Mouse (Mus musculus) limb, embryonic 10.5 days (tissue): ENCODE measurements around the gene G0s2. TPM values are rescaled to one million over a fixed set of nuclear protein-coding genes. Genes with fewer than 3 reads are reported as not detected.

Source experiments
- DNase-seq: peaks from one replicate; pipeline ENCODE4 v3.0.0-alpha.2; 2017; ENCODE audit warnings: low spot score
- H3K27ac ChIP-seq: fragments of 300-500 bp; sonication (generic); 2 replicates; pipeline ENCODE4 v1.5.1; 2016; ENCODE audit warnings: mild to moderate bottlenecking
- H3K27me3 ChIP-seq: fragments of 300-500 bp; sonication (generic); 2 replicates; pipeline ENCODE4 v1.6.1; 2016; ENCODE audit warnings: low read depth, mild to moderate bottlenecking; ENCODE audit not compliant: poor library complexity, severe bottlenecking
- H3K36me3 ChIP-seq: fragments of 300-500 bp; sonication (generic); 2 replicates; pipeline ENCODE4 v1.6.1; 2016; ENCODE audit warnings: mild to moderate bottlenecking, moderate library complexity
- H3K4me1 ChIP-seq: fragments of 300-500 bp; sonication (generic); 2 replicates; pipeline ENCODE4 v1.6.1; 2016
- H3K4me3 ChIP-seq: fragments of 300-500 bp; sonication (generic); 2 replicates; pipeline ENCODE4 v1.5.1; 2016; ENCODE audit warnings: mild to moderate bottlenecking, moderate library complexity
- H3K9me3 ChIP-seq: fragments of 300-500 bp; sonication (generic); replicated peaks from 2 replicates; pipeline ENCODE4 v1.6.1; 2016; ENCODE audit warnings: mild to moderate bottlenecking
- WGBS: fragments of 180-500 bp; shearing (Covaris S2); methylation state at CpG from one replicate; pipeline ENCODE4 v1.1.7; 2016; 5-methylcytosine and 5-hydroxymethylcytosine counted together
- polyA plus RNA-seq: library from polyadenylated mRNA; unstranded; fragments of >200 nt; fragmentation: Nextera tagmentation; extraction: Ambion mirVana; gene quantifications from 2 replicates; pipeline ENCODE4 v1.2.1, GENCODE M21; 2016

Gene G0s2
- polyA plus RNA-seq: 4.6 and 6.3 TPM in 2 replicates

DNA sequence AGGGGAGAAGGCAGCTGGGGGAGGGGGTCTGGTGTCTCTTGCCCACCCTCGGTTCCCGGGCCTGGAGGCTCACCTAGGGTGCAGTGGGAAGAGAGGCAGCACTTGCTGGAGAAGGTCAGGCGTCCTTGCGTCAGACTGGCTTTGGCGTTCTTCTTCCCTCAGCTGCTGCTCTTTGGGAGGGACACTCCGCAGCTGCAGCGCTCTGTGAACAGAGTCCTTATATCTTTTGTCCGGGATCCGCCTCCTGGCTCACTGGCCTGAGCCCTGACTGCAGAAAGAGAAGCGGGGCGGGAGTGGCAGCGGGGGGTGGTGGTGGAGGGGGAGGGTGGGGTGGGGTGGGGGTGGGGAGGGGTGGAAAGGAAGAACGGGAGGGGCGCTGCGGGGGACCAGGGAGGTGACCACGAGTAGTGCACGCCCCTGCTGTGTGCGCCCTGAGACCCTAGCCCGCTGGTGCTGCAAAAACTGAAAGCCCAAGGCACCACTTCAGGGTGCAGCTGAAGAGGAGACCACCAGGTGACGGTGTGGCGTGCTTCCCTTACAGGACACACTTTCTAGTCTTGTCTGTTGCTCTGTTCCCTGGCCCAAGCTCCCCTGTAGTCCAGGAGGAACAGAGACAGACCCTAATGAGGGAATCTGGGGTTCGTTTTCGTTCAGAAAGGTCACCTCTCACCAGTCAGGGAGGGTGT lies at the start of gene G0s2:
Gene G0s2 (minus strand): TSS at position 302 of the 686 bp plus-strand sequence.
- H3K4me3 ChIP-seq: peak within 1 kb of the TSS; percentile 52
- 0 out of 2 replicates have a peak, but pooled peaks cover 6% of the 10 kb centered on the region for H3K27me3 ChIP-seq
- no peaks in the 10 kb centered on the region for H3K9me3 ChIP-seq
- peaks cover 23% of the 10 kb centered on the region for H3K4me1 ChIP-seq
- DNase-seq: peak; percentile 62
- H3K36me3 ChIP-seq: no peaks in the 10 kb centered on the region
- WGBS: 0% methylated on average over 21 of the region's 23 CpGs
- H3K27ac ChIP-seq: peak within 1 kb of the TSS; percentile 81

DNA sequence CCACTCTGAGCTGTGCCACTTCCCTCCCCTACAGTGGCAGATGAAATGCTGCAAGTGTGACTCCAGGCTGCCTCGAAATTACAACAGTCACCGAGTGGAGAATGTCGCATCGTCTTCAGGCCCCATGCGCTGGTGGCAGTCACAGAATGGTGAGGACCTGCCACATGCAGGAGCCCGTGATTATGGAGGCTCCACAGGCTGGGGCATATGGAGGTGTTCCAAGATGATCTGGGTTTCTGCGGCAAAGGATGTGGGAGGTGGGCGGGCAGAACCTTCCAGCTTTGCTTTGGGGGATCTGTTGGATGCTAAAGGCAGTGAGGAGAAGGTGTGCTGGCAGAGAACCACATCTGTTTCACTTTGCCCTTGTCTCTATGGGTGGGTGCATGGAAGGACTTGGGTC lies 47.4 kb upstream of the G0s2 start:
- H3K4me3 ChIP-seq: no peak overlapping the region
- no peaks in the 10 kb centered on the region for H3K36me3 ChIP-seq
- H3K27ac ChIP-seq: no peak overlapping the region
- no peaks in the 10 kb centered on the region for H3K27me3 ChIP-seq
- WGBS: 87% methylated on average over 8 of the region's 8 CpGs
- no peak for DNase-seq
- H3K9me3 ChIP-seq: no peaks in the 10 kb centered on the region
- peaks cover 5% of the 10 kb centered on the region; the same call in 1 of the 2 replicates for H3K4me1 ChIP-seq

DNA sequence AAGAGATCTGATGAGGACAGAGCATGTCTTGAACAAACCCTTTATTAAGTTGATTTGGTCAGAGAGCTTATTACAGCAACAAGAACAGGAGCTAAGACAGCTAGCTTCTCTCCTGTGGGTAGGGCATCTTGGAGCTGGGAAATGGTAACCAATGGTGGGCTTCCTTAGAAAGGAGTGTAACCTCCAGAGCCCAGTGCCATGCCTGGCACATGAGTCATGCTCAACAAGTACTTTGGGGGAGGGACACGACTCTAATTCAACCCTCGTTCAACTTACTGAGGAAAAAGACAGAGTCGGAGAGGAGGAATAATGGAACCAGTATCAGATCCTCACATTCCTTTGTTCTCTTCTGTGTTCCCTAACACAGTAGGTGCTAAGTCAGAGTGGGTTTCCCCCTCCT lies 46.7 kb upstream of the G0s2 start:
- 85% methylated on average over 3 of the region's 3 CpGs for WGBS
- Histone ChIP-seq H3K4me1 (peaks cover 5% of the 10 kb centered on the region; the same call in 1 of the 2 replicates), H3K27ac (no peak overlapping the region), H3K4me3 (no peak overlapping the region), H3K27me3 (no peaks in the 10 kb centered on the region), H3K9me3 (no peaks in the 10 kb centered on the region), H3K36me3 (no peaks in the 10 kb centered on the region)
- no peak for DNase-seq

DNA sequence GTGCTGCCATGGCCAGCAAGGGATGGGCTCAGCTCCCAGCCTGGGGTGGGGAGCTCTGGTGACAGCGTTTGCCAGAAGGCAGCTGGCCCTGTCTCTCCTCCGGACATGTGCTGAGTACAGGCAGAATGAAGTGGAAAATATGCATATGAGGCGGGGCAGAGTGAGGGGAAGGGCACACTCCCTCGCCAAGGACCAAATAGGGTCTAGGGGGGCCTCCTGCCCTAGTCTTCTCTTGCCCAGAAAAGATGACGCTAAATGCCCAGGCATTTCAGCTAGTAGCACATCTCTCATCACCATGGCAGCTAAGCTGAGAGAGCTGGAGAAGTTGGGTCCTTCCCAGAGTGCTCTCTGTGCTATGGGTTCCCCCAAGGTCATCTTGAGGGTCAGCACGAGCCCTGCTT lies 44.1 kb upstream of the G0s2 start:
- 66% methylated on average over 6 of the region's 6 CpGs for WGBS
- no peak for DNase-seq
- Histone ChIP-seq H3K9me3 (no peaks in the 10 kb centered on the region), H3K4me1 (peaks cover 15% of the 10 kb centered on the region), H3K36me3 (no peaks in the 10 kb centered on the region), H3K27ac (no peak overlapping the region), H3K4me3 (no peak overlapping the region), H3K27me3 (no peaks in the 10 kb centered on the region)

DNA sequence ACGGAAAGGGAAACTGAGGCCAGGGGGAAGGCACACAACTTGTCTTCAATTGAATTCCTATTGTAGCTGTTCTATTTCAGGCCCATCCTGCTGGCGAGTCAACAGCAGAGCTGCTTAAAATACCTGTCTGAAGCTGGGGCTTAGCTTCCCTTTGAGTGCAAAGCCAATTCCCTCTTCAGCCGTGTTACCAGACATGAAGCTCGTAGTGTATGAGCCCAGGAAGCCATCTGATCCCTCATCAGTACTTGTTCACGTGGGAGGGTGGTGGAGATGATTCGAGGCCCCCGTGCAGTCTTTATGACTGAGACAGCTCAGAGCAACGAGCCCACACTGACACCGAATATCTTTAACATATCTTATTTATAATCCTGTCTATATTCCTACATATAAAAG lies 43.3 kb upstream of the G0s2 start:
- Histone ChIP-seq H3K36me3 (no peaks in the 10 kb centered on the region), H3K4me1 (peaks cover 20% of the 10 kb centered on the region), H3K27ac (no peak overlapping the region), H3K4me3 (no peak overlapping the region), H3K27me3 (no peaks in the 10 kb centered on the region), H3K9me3 (no peaks in the 10 kb centered on the region)
- WGBS: 87% methylated on average over 9 of the region's 9 CpGs
- DNase-seq: no peak

DNA sequence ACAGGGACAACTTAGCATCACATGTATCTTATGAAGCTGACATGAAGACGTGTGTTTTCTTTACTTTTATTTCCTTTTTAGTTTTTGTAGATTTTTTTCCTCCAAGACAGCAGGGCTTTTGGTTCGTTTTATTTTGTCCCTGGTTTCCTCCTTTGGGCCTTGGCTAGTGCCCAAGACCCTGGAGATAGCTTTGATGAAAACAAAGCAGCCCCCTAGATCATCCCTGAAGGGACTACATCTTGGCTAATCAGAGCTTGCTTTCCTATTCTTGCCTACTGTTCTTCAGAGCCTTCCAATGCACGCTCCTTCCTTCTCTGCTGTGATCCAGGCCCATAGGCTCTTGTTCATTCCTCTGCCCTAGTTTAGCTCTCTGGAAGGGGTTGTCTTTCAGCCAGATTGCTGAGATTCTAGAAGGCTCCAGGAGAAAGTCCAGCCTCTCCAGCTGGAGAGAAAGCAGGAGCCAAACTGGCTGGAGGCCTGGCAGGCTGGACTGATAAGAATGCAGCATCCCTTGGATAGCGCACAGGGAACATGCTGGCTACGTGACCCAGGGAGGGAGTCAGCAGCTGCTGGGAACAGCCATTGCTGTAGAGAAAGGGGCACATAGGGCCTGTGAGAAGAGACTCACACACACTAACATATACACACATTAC lies 42.8 kb upstream of the G0s2 start:
- Histone ChIP-seq H3K36me3 (no peaks in the 10 kb centered on the region), H3K4me1 (peaks cover 20% of the 10 kb centered on the region), H3K9me3 (no peaks in the 10 kb centered on the region), H3K27me3 (no peaks in the 10 kb centered on the region), H3K4me3 (no peak overlapping the region), H3K27ac (no peak overlapping the region)
- no peak for DNase-seq
- WGBS: 75% methylated on average over 5 of the region's 5 CpGs

DNA sequence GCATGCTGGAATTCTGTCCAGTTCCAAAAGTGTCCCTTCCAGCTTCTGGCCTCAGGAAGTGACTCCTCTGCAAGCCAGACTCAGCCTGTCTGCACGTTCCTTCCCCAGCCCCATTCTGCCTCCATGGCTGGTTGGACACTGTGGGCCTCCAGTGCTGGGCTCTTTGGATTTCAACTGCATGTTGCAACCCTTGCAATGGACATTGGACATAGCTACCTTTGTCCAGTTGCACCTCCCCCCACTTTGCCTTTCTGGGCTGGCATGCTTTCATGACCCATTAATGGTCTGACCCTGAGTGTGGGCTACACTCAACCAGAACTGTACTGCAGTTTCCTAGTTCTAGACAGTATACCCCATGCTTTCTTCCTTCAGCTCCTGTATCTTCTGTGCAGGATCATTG lies 38.6 kb upstream of the G0s2 start:
- Histone ChIP-seq H3K9me3 (no peaks in the 10 kb centered on the region), H3K4me3 (no peak overlapping the region), H3K36me3 (no peaks in the 10 kb centered on the region), H3K4me1 (peaks cover 16% of the 10 kb centered on the region), H3K27me3 (no peaks in the 10 kb centered on the region), H3K27ac (no peak overlapping the region)
- no peak for DNase-seq
- WGBS: 83% methylated on average over 1 of the region's 1 CpGs

DNA sequence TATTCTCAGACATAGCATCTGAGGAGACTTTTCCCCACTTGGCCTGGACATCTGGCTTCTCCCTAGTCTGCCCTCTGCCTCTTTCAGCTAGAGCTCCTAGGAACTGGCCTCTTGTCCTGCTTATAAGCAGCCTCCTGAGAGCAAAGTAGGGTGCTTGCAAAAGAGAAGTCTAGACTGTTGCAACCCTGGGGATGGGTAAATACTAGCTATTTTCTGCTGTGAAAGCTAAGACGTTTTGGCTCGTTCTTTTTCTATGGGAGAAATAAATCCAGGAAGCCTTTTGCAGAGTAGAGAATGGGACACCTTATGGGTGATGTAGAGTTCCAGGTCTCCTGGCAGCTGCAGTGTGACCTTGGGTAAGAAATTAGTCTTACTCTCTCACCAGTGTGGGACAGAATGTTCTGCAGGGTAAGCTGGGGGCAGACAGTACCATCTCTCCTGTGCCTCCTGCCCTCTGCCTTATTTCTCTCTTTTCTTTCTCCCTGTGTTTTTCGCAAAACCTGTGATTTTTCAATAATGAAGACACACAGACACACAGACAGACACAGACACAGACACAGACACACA lies 37.6 kb upstream of the G0s2 start:
- no peak overlapping the region for H3K27ac ChIP-seq
- DNase-seq: no peak
- no peaks in the 10 kb centered on the region for H3K27me3 ChIP-seq
- H3K4me1 ChIP-seq: peaks cover 16% of the 10 kb centered on the region
- H3K9me3 ChIP-seq: no peaks in the 10 kb centered on the region
- 93% methylated on average over 3 of the region's 3 CpGs for WGBS
- H3K36me3 ChIP-seq: no peaks in the 10 kb centered on the region
- no peak overlapping the region for H3K4me3 ChIP-seq

DNA sequence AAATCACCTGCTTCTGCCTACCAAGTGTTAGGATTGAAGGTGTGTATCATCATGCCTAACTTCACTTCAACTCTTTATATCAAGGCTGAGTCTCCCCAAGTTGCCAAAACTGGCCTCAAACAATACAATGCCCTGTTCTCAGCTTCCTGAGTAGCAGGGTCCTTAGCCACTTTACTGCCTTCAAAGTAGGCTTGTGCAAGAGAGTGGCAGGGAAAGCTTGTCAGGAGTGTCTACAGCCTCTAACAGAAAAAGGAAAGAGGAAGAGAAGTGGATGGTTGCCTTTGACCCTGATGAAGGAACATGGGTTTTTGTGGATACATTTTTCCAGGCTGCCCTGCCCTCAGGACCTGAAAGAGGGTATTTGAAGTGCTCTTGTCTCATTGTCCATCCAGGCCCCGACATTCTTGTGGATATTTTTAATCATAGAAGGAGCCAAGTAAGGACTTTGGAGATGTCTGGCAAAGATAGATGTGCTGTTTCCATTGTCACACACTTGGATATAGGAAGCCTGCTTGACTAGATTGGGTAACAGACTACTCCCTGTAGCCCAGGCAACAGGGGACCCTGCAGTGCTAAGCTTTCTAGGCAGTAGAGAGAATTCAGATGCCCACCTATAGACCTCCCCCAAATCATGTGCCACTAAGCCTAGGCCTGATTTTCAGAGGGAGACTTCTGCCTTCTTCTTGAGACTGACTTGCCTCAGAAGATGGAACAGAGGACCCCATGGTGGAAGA lies 36.9 kb upstream of the G0s2 start:
- Histone ChIP-seq H3K27me3 (no peaks in the 10 kb centered on the region), H3K9me3 (no peaks in the 10 kb centered on the region), H3K4me3 (no peak overlapping the region), H3K36me3 (no peaks in the 10 kb centered on the region), H3K4me1 (peaks cover 20% of the 10 kb centered on the region), H3K27ac (no peak overlapping the region)
- DNase-seq: no peak
- 81% methylated on average over 1 of the region's 1 CpGs for WGBS

DNA sequence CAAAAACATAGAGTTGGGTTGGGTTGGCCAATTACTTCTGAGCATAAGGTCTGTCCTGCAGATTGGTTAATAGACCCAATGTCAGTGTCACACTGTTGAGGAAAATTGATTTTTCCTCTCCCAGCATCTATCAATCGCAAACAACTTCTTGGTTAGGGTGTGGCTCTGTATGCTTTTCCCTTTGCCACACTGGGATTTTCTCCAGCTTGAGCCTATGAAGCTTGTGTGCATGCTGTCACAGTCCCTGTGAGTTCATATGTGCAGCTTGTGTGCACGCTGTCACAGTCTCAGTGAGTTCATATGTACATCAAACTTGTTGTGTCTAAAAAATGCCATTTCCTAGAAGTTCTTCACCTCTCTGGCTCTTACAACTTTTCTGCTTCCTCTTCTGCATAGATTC lies 33.8 kb upstream of the G0s2 start:
- no peaks in the 10 kb centered on the region for H3K9me3 ChIP-seq
- 89% methylated on average over 2 of the region's 2 CpGs for WGBS
- H3K4me1 ChIP-seq: peaks cover 11% of the 10 kb centered on the region
- no peak for DNase-seq
- 0 out of 2 replicates have a peak, but pooled peaks cover 6% of the 10 kb centered on the region for H3K27me3 ChIP-seq
- H3K36me3 ChIP-seq: no peaks in the 10 kb centered on the region
- no peak overlapping the region for H3K4me3 ChIP-seq
- H3K27ac ChIP-seq: no peak overlapping the region

DNA sequence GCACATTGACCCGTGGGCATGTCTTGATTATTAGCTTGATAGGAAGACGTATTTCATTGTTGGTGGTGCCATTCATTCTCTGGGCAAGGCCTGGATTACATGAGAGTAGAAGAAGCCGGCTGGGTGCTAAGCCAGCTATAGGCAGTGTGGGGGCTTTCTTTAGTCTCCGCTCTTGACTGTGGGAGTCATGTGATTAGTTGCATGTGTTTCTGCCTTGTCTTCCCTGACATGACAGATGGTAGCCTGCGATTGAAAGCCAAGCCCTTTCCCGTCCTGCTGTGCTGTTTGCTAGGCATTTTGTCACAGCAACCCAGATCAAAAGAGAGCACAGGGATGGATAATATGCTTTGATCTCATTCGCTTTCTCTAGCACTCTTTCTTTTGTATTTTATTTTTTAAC lies 32.4 kb upstream of the G0s2 start:
- no peak overlapping the region for H3K4me3 ChIP-seq
- H3K27ac ChIP-seq: no peak overlapping the region
- no peaks in the 10 kb centered on the region for H3K36me3 ChIP-seq
- H3K9me3 ChIP-seq: no peaks in the 10 kb centered on the region
- H3K27me3 ChIP-seq: 0 out of 2 replicates have a peak, but pooled peaks cover 6% of the 10 kb centered on the region
- peaks cover 19% of the 10 kb centered on the region for H3K4me1 ChIP-seq
- 34% methylated on average over 7 of the region's 7 CpGs for WGBS
- no peak for DNase-seq

DNA sequence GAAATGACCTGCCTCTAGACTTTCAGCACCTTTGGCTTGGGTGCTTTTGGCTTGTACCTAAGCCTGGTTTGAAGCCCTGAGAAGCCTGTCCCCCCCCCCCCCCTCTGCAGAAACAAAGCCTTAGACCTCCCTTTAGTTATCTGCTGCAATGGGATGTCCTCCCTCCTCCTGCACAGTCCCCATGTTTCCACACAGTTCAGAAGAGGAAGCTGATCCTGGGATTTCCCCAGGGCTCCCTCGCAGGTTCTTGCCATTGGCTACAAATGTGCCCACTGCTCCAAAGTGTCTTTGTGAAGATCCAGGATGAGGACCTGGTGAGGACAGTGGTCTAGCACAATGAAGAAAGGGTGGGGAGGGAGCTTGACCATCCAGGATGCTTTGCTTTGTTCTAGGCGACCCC lies 30.1 kb upstream of the G0s2 start:
- Histone ChIP-seq H3K4me3 (no peak overlapping the region), H3K4me1 (peaks cover 25% of the 10 kb centered on the region), H3K36me3 (no peaks in the 10 kb centered on the region), H3K27ac (no peak overlapping the region), H3K9me3 (no peaks in the 10 kb centered on the region), H3K27me3 (0 out of 2 replicates have a peak, but pooled peaks cover 6% of the 10 kb centered on the region)
- DNase-seq: no peak
- WGBS: 85% methylated on average over 2 of the region's 2 CpGs

DNA sequence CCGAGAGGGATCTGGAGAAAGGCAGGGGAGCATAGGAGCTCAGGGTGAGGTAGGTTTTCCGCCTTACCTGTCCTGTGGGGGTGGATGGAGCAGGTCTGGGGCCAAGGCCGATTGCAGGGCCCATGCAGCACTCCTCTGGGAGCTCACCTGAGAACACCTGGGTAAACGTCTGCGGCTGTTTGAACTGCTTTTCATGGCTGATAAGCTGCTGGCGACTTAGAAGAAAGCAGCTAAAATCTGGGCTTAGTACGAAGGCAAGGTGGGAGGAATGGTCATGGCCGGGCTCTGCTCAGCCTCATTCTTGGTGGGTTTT lies 29.0 kb upstream of the G0s2 start:
- Histone ChIP-seq H3K36me3 (no peaks in the 10 kb centered on the region), H3K4me1 (peaks cover 25% of the 10 kb centered on the region), H3K27ac (no peak overlapping the region), H3K27me3 (0 out of 2 replicates have a peak, but pooled peaks cover 6% of the 10 kb centered on the region), H3K4me3 (no peak overlapping the region), H3K9me3 (no peaks in the 10 kb centered on the region)
- DNase-seq: no peak
- 61% methylated on average over 8 of the region's 8 CpGs for WGBS
